Mouse (Mus musculus) limb, embryonic 10.5 days (tissue): ENCODE results near the gene Olfr657. TPM values are rescaled to one million over a fixed set of nuclear protein-coding genes. Genes with fewer than 3 reads are reported as not detected.

Source experiments
- polyA plus RNA-seq: library from polyadenylated mRNA; unstranded; fragments of >200 nt; fragmentation: Nextera tagmentation; extraction: Ambion mirVana; gene quantifications from 2 replicates; pipeline ENCODE4 v1.2.1, GENCODE M21; 2016

The Olfr657 gene
- polyA plus RNA-seq, 1 experiment from 2014 or later: not detected

Other genes with a start within 250 kb of the Olfr657 start
- gene Trim30c, start 224.0 kb upstream of the Olfr657 start, polyA plus RNA-seq: not detected in 2 replicates
- gene Trim30a, start 159.6 kb upstream of the Olfr657 start, polyA plus RNA-seq: 0.33 and 0.39 TPM in 2 replicates
- 0.11 TPM in 1 of 2 replicates, not detected in the other for gene Trim30d, start 116.9 kb upstream of the Olfr657 start, polyA plus RNA-seq
- gene Olfr651, start 74.7 kb upstream of the Olfr657 start, polyA plus RNA-seq: not detected in 2 replicates
- not detected in 2 replicates for gene Olfr652, start 63.9 kb upstream of the Olfr657 start, polyA plus RNA-seq
- not detected in 2 replicates for gene Olfr653, start 47.5 kb upstream of the Olfr657 start, polyA plus RNA-seq
- not detected in 2 replicates for gene Olfr654, start 37.8 kb upstream of the Olfr657 start, polyA plus RNA-seq
- not detected in 2 replicates for gene Olfr655, start 23.0 kb upstream of the Olfr657 start, polyA plus RNA-seq
- not detected in 2 replicates for gene Olfr656, start 10.8 kb upstream of the Olfr657 start, polyA plus RNA-seq
- not detected in 2 replicates for gene Olfr658, start 22.5 kb downstream of the Olfr657 start, polyA plus RNA-seq
- not detected in 2 replicates for gene Olfr659, start 42.0 kb downstream of the Olfr657 start, polyA plus RNA-seq
- gene Olfr661, start 61.7 kb downstream of the Olfr657 start, polyA plus RNA-seq: not detected in 2 replicates
- gene Usp17le, start 152.7 kb downstream of the Olfr657 start, polyA plus RNA-seq: not detected in 2 replicates
- not detected in 2 replicates for gene Usp17lb, start 217.8 kb downstream of the Olfr657 start, polyA plus RNA-seq
- gene Usp17la, start 232.2 kb downstream of the Olfr657 start, polyA plus RNA-seq: not detected in 2 replicates